Mouse (Mus musculus) thymus, adult 2 months (tissue): ENCODE results near the gene Map6.

ENCODE experiments used
- CTCF ChIP-seq: fragments of 200-500 bp; IDR thresholded peaks from 2 replicates; pipeline ENCODE4 v1.5.1; 2012; ENCODE audit warnings: mild to moderate bottlenecking, control low read depth, low read length, moderate library complexity, borderline replicate concordance; ENCODE audit not compliant: control insufficient read depth, poor library complexity, insufficient read depth; ENCODE audit errors: extremely low read depth
- POLR2A ChIP-seq: fragments of 200-500 bp; IDR thresholded peaks from 2 replicates; pipeline ENCODE4 v1.6.1; 2012; ENCODE audit warnings: mild to moderate bottlenecking, low read length, control low read depth, moderate library complexity; ENCODE audit not compliant: control insufficient read depth, poor library complexity, insufficient read depth; ENCODE audit errors: extremely low read depth

GRCm38 (mm10) chr7:99236888-99237660, 30.2 kb upstream of the Map6 start:
- TF ChIP-seq POLR2A (no peak), CTCF (no peak)
